Mouse (Mus musculus) spleen, embryonic (tissue): ENCODE measurements around the gene Tmem132c.

Source experiments
- CTCF ChIA-PET: fragments of 350-600 bp; sonication (Branson Sonifier 250); formaldehyde crosslinking; loops from one replicate; lab custom pipeline; 2022; lab: Charles Lee

Tmem132c gene

DNA sequence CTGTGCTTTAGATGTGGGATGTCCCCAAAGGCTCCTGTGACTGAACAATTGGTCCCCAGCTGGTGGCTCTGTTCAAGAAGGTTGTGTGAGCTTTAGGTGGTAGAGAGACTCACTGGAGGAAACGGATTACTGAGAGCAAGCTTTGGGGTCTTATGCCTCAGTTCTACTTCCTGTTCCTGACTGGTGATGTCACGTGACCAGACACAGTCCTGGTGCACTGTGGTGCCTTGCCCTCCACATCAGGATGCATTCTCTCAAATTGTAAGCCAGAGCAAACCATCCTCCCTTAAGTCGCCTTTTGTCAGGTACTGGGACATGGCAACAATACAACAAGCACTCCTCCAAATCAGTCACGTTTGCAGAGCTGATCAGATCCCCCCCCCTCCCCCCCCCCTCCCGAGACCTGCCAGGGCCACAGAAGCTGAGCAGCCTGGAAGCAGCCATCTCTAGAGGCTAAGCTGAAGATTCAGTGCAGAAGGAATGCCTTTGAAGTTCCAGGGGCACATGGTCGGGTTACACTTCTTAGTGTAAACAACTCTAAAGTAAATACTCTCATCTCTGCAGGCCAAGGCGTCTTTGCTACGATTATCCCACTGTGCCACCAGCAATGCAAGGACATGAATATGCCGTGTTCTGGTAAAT is 164.5 kb downstream of the Tmem132c start:
- CTCF ChIA-PET = no interaction called here

GRCm38 (mm10) chr5:127416536-127416935 is 174.9 kb downstream of the Tmem132c start:
- CTCF ChIA-PET = no interaction called here

- CTCF ChIA-PET = no interaction called here
Measured at GRCm38 (mm10) chr5:127423936-127424335, 182.3 kb downstream of the Tmem132c start.

GRCm38 (mm10) chr5:127429124-127429523 is 187.5 kb downstream of the Tmem132c start:
- CTCF ChIA-PET = no interaction called here

- CTCF ChIA-PET = no interaction called here
Measured at GRCm38 (mm10) chr5:127431561-127431960, 190.0 kb downstream of the Tmem132c start.

- CTCF ChIA-PET = no interaction called here
Measured at GRCm38 (mm10) chr5:127436836-127437235, 195.2 kb downstream of the Tmem132c start.

- CTCF ChIA-PET = no interaction called here
Measured at GRCm38 (mm10) chr5:127438639-127439038, 197.0 kb downstream of the Tmem132c start.

GRCm38 (mm10) chr5:127441963-127442362 is 200.4 kb downstream of the Tmem132c start:
- CTCF ChIA-PET = no interaction called here

- CTCF ChIA-PET = no interaction called here
Measured at GRCm38 (mm10) chr5:127453580-127453979, 212.0 kb downstream of the Tmem132c start.

DNA sequence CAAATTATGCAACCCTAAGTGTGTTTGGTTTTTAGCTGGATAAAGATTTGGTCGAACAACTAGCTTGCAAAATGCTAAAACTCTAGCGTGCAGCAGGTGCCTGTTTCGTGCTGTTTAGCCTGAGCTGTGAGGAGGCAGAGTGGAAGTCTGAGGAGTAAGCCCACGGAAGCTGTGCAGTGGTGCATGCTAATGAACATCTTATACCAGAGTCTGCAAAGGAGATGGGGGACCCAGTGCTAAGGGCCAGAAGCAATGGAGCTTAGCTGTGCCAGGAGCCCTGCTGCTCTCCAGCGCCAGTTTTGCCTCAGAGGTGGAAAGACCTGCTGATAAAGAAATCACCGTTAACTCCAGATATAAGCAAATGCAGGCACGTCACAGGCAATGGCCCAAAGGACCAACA is 212.5 kb downstream of the Tmem132c start:
- CTCF ChIA-PET = interaction anchor here (0.6 kb wide), 1 partner anchor 155 kb away, joined by 3 read pairs; no protein-coding TSS in a partner anchor

DNA sequence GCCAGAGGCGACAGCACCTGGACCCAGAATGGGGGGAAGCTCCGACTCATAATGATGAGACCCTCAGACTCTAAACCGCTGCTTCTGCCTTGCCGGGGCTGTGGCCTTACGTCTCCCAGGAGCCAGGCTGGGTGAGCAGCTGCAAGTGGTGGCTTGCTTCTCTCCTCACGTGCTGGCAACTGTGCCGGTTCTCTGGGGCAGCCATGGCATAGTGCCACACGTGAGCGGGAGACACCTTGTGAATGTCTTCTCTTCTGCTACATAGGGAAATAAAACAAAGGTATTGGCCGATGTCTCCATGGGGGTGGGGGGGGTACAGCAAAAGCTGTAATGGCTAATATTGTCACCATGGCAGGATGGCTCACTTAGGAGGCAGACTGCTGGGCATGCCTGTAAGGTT is 214.5 kb downstream of the Tmem132c start:
- CTCF ChIA-PET = no interaction called here

GRCm38 (mm10) chr5:127468151-127468550 is 226.5 kb downstream of the Tmem132c start:
- CTCF ChIA-PET = no interaction called here

- CTCF ChIA-PET = no interaction called here
Measured at GRCm38 (mm10) chr5:127470351-127470750, 228.7 kb downstream of the Tmem132c start.

DNA sequence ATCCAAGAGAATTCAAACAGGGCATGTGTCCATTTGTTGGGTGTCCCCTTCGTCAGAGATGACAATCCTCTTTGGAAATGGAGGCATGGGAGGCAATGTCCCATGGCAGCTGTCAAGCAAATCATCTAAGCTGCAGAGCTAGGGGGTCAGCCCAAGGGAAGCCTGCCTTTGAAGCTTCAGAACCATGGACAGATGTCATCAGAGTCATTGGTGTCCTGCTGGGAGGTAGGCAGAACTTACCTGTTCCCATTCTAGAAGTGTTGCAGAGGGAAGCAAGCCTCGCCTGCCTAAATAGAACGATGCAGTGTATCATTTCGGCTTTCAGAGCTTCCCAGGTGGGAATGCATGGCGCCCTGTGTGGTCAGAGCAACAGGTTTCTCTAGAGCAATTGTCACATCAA is 230.3 kb downstream of the Tmem132c start:
- CTCF ChIA-PET = no interaction called here

DNA sequence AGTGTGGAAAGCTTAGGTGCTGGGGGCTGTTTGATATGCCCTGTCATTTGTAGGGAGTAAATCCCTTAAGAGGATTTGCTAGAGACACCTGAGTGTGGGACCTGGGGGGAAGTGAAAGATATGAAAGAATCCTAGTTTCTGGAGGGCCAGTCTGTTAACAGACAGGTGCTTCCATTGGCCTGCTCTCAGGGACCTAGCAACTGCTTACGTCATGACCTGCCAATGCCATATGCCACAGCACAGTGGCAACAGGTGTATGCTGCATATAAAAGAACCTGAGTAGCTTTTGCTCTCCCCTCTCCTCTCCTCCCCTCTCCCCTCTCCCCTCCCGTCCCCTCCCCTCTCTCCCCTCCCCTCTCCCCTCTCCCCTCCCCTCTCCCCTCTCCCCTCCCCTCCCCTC is 232.1 kb downstream of the Tmem132c start:
- CTCF ChIA-PET = interaction anchor here (0.6 kb wide), 1 partner anchor 1822 kb away, joined by 3 read pairs; no protein-coding TSS in a partner anchor

- CTCF ChIA-PET = no interaction called here
Measured at GRCm38 (mm10) chr5:127474856-127475255, 233.2 kb downstream of the Tmem132c start.

DNA sequence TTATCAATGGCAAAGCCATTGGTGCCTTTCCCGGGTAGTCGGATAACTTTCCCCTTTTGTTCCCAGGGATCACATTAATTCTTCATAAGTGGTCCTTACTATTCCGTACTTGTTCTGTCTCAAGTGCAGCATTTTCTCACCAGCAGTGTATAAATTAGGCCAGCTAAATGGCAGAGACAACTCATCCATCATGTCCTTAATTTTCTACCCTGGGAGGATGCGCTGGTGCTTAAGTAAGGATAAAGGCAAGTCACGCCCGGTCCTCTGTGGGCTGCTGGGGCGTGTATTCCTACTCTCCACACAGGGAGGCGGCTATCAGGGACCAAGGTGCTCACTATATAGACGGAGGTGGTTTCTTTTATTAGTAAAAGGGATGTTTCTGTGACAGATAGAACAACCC is 236.2 kb downstream of the Tmem132c start:
- CTCF ChIA-PET = no interaction called here

- CTCF ChIA-PET = no interaction called here
Measured at GRCm38 (mm10) chr5:127478322-127478721, 236.7 kb downstream of the Tmem132c start.

- CTCF ChIA-PET = no interaction called here
Measured at GRCm38 (mm10) chr5:127480931-127481330, 239.3 kb downstream of the Tmem132c start.

- CTCF ChIA-PET = no interaction called here
Measured at GRCm38 (mm10) chr5:127481416-127481815, 239.8 kb downstream of the Tmem132c start.

DNA sequence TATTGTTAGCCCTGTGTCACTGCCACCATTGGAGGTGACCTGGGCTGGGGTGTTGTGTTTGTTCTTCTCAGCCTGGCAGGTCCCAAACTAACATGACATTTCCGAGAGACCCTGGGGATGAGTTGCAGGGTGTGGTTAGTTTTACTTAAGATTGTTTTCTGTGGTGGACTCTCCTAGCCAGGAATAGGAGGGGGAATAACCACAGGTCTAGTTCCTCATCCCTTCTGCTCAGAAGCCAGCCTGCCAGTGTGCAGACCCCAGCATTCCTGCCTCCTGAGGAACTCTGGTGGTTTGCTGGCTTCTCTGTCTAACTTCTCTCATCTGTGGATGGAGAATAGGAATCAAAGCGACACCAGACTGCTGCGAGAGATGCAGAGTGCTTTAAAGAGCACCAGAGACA is 240.7 kb downstream of the Tmem132c start:
- CTCF ChIA-PET = no interaction called here

- CTCF ChIA-PET = interaction anchor here (0.6 to 0.7 kb wide), 2 partner anchors 20 to 1509 kb away, joined by 5 to 10 read pairs; no protein-coding TSS in a partner anchor
Measured at GRCm38 (mm10) chr5:127483955-127484659, 242.5 kb downstream of the Tmem132c start.
